Mouse (Mus musculus) embryonic facial prominence, embryonic 11.5 days (tissue): ENCODE results near the gene Dusp16. TPM values are rescaled to one million over a fixed set of nuclear protein-coding genes. Genes with fewer than 3 reads are reported as not detected.

Experiments used
- ATAC-seq: fragments of 200-750 bp; cut with Nextera tagmentation; replicated peaks from 2 replicates; pipeline ENCODE4 v1.8.0; 2017; ENCODE audit warnings: low read depth; ENCODE audit not compliant: insufficient number of reproducible peaks, low FRiP score, low TSS enrichment
- DNase-seq: peaks from one replicate; pipeline ENCODE4 v3.0.0-alpha.2; 2015; ENCODE audit warnings: low spot score
- H3K27ac ChIP-seq: fragments of 300-500 bp; sonication (generic); replicated peaks from 2 replicates; pipeline ENCODE4 v1.5.1; 2014; ENCODE audit warnings: mild to moderate bottlenecking, low read depth, low read length, control low read depth
- H3K27me3 ChIP-seq: fragments of 300-500 bp; sonication (generic); 2 replicates; pipeline ENCODE4 v1.6.1; 2014; ENCODE audit warnings: mild to moderate bottlenecking, low read length, moderate library complexity, mixed read lengths; ENCODE audit not compliant: control insufficient read depth, insufficient read depth
- H3K36me3 ChIP-seq: fragments of 300-500 bp; sonication (generic); replicated peaks from 2 replicates; pipeline ENCODE4 v1.6.1; 2014; ENCODE audit warnings: low read depth, mild to moderate bottlenecking, low read length, moderate library complexity, mixed read lengths; ENCODE audit not compliant: control insufficient read depth, insufficient read depth
- H3K4me1 ChIP-seq: fragments of 300-500 bp; sonication (generic); 2 replicates; pipeline ENCODE4 v1.6.1; 2014; ENCODE audit warnings: low read length, mixed read lengths; ENCODE audit not compliant: control insufficient read depth, insufficient read depth
- H3K4me2 ChIP-seq: fragments of 300-500 bp; sonication (generic); 2 replicates; pipeline ENCODE4 v1.6.1; 2014; ENCODE audit warnings: low read depth, mild to moderate bottlenecking, control low read depth, low read length, moderate library complexity
- H3K4me3 ChIP-seq: fragments of 300-500 bp; sonication (generic); 2 replicates; pipeline ENCODE4 v1.5.1; 2014; ENCODE audit warnings: low read depth, low read length, control low read depth
- H3K9ac ChIP-seq: fragments of 300-500 bp; sonication (generic); replicated peaks from 2 replicates; pipeline ENCODE4 v1.6.1; 2014; ENCODE audit warnings: mild to moderate bottlenecking, control low read depth, low read length
- H3K9me3 ChIP-seq: fragments of 300-500 bp; sonication (generic); replicated peaks from 2 replicates; pipeline ENCODE4 v1.6.1; 2016; ENCODE audit warnings: mild to moderate bottlenecking, low read length, inconsistent platforms, mixed read lengths; ENCODE audit not compliant: control insufficient read depth
- WGBS: fragments of 180-500 bp; shearing (Covaris S2); extraction: QIAGEN DNeasy Blood & Tissue Kit; methylation state at CpG from one replicate; pipeline ENCODE4 v1.1.7; 2014; 5-methylcytosine and 5-hydroxymethylcytosine counted together
- polyA plus RNA-seq: library from polyadenylated mRNA; unstranded; fragments of >200 nt; fragmentation: Nextera tagmentation; extraction: Ambion mirVana; gene quantifications from 2 replicates; pipeline ENCODE4 v1.2.1, GENCODE M21; 2014

Dusp16 gene
- polyA plus RNA-seq, 1 experiment from 2014 or later, result 15.4 TPM

DNA sequence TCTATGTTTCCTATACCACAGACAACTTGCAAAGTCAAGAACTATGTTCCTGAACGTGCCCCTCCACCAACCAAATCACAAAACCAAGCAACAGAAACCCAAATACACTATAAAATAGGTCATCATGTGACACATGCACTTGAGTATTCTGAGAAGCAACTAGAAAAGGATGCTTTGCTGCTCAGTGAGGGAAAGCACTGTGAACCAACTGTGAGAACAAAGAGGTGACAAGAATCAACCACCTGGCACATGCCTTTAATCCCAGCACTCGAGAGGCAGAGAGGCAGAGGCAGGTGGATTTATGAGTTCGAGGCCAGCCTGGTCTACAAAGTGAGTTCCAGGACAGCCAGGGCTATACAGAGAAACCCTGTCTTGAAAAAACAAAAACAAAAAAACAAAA lies 6.0 kb downstream of the Dusp16 start:
- H3K36me3 ChIP-seq, result no peaks in the 10 kb centered on the region
- H3K4me1 ChIP-seq, result no peaks in the 10 kb centered on the region
- 77% methylated on average over 3 of the region's 3 CpGs for whole genome bisulfite sequencing
- H3K27ac ChIP-seq, result no peak overlapping the region
- no peak for DNase-seq
- no peak overlapping the region for H3K4me2 ChIP-seq
- H3K27me3 ChIP-seq, result no peaks in the 10 kb centered on the region
- no peak overlapping the region for H3K9ac ChIP-seq
- H3K4me3 ChIP-seq, result no peak overlapping the region
- no peak for ATAC-seq
- H3K9me3 ChIP-seq, result no peaks in the 10 kb centered on the region

DNA sequence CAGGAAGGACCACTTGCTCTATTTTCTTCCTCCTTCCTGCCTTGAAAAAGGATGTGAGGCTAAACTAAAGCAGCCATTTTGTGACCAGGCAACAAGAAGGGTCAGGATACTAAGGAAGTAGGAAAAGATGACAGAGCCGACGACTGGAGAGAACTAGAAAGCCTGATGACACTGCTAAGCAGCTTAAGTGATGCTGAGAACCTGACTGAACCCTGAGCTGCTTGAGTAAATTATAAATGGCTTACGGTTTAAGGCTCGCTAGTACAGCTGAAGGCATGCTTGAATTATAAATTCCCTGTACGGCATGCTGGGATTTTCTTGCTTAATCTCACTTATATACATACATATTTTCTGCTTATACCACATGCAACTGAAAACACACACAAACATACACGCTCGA lies 9.5 kb downstream of the Dusp16 start:
- H3K4me3 ChIP-seq, result no peak overlapping the region
- 92% methylated on average over 7 of the region's 7 CpGs for WGBS
- no peak overlapping the region for H3K4me2 ChIP-seq
- H3K9ac ChIP-seq, result no peak overlapping the region
- no peaks in the 10 kb centered on the region for H3K36me3 ChIP-seq
- no peak for ATAC-seq
- no peaks in the 10 kb centered on the region for H3K9me3 ChIP-seq
- H3K27ac ChIP-seq, result no peak overlapping the region
- DNase-seq, result no peak
- no peaks in the 10 kb centered on the region for H3K27me3 ChIP-seq
- no peaks in the 10 kb centered on the region for H3K4me1 ChIP-seq

GRCm38 (mm10) chr6:134781494-134781913 lies 10.9 kb downstream of the Dusp16 start:
- Histone ChIP-seq H3K9me3 (no peaks in the 10 kb centered on the region), H3K4me2 (no peak overlapping the region), H3K27me3 (no peaks in the 10 kb centered on the region), H3K4me3 (no peak overlapping the region), H3K9ac (no peak overlapping the region), H3K27ac (no peak overlapping the region), H3K36me3 (no peaks in the 10 kb centered on the region), H3K4me1 (no peaks in the 10 kb centered on the region)
- DNase-seq, result no peak
- 86% methylated on average over 7 of the region's 7 CpGs for WGBS
- ATAC-seq, result no peak

- DNase-seq (no peak), ATAC-seq (no peak)
- no peaks in the 10 kb centered on the region for H3K9me3 ChIP-seq
- no peaks in the 10 kb centered on the region for H3K36me3 ChIP-seq
- no peaks in the 10 kb centered on the region for H3K27me3 ChIP-seq
- 77% methylated on average over 2 of the region's 2 CpGs for WGBS
- H3K4me2 ChIP-seq, result no peak overlapping the region
- no peak overlapping the region for H3K27ac ChIP-seq
- no peaks in the 10 kb centered on the region for H3K4me1 ChIP-seq
- H3K9ac ChIP-seq, result no peak overlapping the region
- no peak overlapping the region for H3K4me3 ChIP-seq
These were observed 12.4 kb downstream of the Dusp16 start for GRCm38 (mm10) chr6:134780024-134780423.

DNA sequence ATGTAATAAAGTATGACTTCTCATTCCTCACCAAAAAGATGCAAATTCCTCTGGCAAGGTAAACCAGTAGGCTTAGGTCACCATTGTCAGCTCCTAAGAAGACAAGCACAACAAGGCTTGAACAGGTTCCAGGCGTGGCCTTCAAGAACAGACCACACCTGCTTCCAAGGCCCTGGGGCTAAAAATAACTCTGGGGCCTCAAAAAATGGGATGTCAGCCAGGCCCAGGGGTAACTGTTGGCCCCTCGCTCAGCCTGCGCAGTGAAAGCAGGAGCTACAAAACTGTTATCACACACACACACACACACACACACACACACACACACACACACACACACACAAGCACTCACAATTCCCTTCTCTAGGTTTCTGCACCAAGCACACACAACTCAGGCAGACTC lies 18.5 kb downstream of the Dusp16 start:
- DNase-seq, result peak; percentile 30
- no peaks in the 10 kb centered on the region for H3K4me1 ChIP-seq
- no peaks in the 10 kb centered on the region for H3K36me3 ChIP-seq
- H3K9ac ChIP-seq, result no peak overlapping the region
- H3K27ac ChIP-seq, result no peak overlapping the region
- no peak overlapping the region for H3K4me3 ChIP-seq
- no peak overlapping the region for H3K4me2 ChIP-seq
- no peak for ATAC-seq
- WGBS, result 57% methylated on average over 3 of the region's 3 CpGs
- H3K9me3 ChIP-seq, result no peaks in the 10 kb centered on the region
- no peaks in the 10 kb centered on the region for H3K27me3 ChIP-seq

DNA sequence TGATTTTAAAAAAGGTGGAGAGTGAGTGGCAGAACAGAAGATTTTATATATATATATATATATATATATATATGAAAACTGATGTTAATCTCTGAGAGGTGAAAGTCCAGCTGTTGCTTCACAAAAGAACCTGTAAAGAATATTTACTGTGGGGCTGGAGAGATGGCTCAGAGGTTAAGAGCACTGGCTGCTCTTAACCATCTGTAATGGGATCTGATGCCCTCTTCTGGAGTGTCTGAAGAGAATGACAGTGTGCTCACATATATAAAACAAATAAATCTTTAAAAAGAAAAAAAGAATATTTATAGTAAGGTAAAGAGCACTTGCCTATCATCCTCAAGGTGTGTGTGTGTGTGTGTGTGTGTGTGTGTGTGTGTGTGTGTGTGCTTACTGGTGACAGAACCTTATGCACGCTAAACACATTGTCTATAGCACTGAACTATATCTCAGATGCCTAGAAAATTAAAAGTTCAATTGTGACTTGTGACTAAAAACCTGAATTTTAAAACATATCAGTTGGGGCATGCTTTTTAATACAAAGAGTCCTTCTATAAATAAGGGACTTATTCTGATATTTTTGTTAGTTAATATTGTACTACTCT lies 19.0 kb downstream of the Dusp16 start:
- H3K36me3 ChIP-seq, result no peaks in the 10 kb centered on the region
- no peaks in the 10 kb centered on the region for H3K4me1 ChIP-seq
- 96% methylated on average over 1 of the region's 1 CpGs for WGBS
- no peak for DNase-seq
- H3K27me3 ChIP-seq, result no peaks in the 10 kb centered on the region
- no peaks in the 10 kb centered on the region for H3K9me3 ChIP-seq
- H3K4me3 ChIP-seq, result no peak overlapping the region
- H3K9ac ChIP-seq, result no peak overlapping the region
- H3K4me2 ChIP-seq, result no peak overlapping the region
- no peak overlapping the region for H3K27ac ChIP-seq
- no peak for ATAC-seq

- no peaks in the 10 kb centered on the region for H3K27me3 ChIP-seq
- H3K27ac ChIP-seq, result no peak overlapping the region
- H3K4me1 ChIP-seq, result no peaks in the 10 kb centered on the region
- H3K4me3 ChIP-seq, result no peak overlapping the region
- no peaks in the 10 kb centered on the region for H3K9me3 ChIP-seq
- H3K9ac ChIP-seq, result no peak overlapping the region
- DNase-seq (no peak), ATAC-seq (no peak)
- H3K36me3 ChIP-seq, result no peaks in the 10 kb centered on the region
- H3K4me2 ChIP-seq, result no peak overlapping the region
These were observed 22.1 kb downstream of the Dusp16 start for GRCm38 (mm10) chr6:134770339-134770738.

DNA sequence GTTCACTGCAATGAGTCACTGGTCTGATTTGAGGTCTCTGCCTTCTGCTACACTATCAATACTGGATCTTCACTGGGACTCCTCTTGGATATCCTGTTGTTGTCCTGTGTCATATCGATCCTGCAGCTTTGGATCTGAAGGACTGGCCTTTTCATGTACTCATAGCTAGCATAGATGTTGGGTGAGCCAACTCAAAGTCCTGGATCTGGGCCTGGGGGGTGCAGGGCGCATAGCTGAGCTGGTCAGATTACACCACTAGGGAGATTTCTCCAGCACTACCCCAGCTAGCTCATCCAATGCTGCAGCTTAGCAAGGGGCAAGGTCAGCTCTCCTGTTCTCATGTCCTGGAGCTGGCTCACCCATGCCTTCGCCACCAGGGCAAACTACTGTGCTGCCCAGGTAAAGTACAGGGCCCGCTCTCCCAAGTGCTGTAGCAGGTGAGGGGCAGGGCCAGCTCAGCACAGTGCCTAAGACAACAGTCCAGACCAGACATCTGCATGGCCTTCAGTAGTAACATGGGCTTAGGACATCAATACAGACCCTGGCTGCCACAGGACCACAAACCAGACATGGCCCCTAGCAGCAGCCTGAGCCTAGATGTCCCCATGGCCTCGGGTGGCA lies 27.9 kb downstream of the Dusp16 start:
- Histone ChIP-seq H3K4me1 (no peaks in the 10 kb centered on the region), H3K36me3 (no peaks in the 10 kb centered on the region), H3K9ac (no peak overlapping the region), H3K27me3 (no peaks in the 10 kb centered on the region), H3K4me3 (no peak overlapping the region), H3K4me2 (no peak overlapping the region), H3K9me3 (no peaks in the 10 kb centered on the region), H3K27ac (no peak overlapping the region)
- DNase-seq (no peak), ATAC-seq (no peak)
- 86% methylated on average over 5 of the region's 5 CpGs for WGBS
